Mouse (Mus musculus) left cerebral cortex, adult 2 months (tissue): ENCODE measurements around the gene B4galt5. TPM values are rescaled to one million over a fixed set of nuclear protein-coding genes. Genes with fewer than 3 reads are reported as not detected.
A peak's percentile ranks its signal among the peaks of the same experiment; 100 is the strongest.

Experiments
- DNase-seq, 2 experiments: peaks; one replicate each; pipeline ENCODE4 v3.0.0; 2021 to 2022; ENCODE audit warnings: low spot score in 2 of 2, mixed read lengths in 1 of 2; ENCODE audit errors: extremely low spot score in 1 of 2
- H3K27ac ChIP-seq: fragments of 200-600 bp; 2 replicates; pipeline ENCODE4 v1.8.1; 2022
- H3K4me3 ChIP-seq: fragments of 200-600 bp; 2 replicates; pipeline ENCODE4 v1.8.1; 2022
- CTCF ChIP-seq: fragments of 200-600 bp; IDR thresholded peaks from 2 replicates; pipeline ENCODE4 v1.8.1; 2022; ENCODE audit warnings: antibody characterized with exemption, mild to moderate bottlenecking, moderate library complexity
- intact Hi-C: fragments of 180-260 bp; cut with DNase I; formaldehyde crosslinking; loops from one replicate; pipeline ENCODE4 v1.15.1; 2025
- total RNA-seq, 2 experiments: library from RNA; stranded (reverse); gene quantifications; 2 replicates each; pipeline ENCODE4 v1.2.3; 2021

Gene B4galt5
- total RNA-seq, 2 experiments from 2014 or later, result 49.7 to 50.2 TPM

GRCm38 (mm10) chr2:167306273-167306594, 42.7 kb downstream of the B4galt5 start:
- TF ChIP-seq CTCF, result no peak
- no peak for DNase-seq
- intact Hi-C loops, result no loop called here
- Histone ChIP-seq H3K4me3 (no peak overlapping the region), H3K27ac (no peak overlapping the region)

GRCm38 (mm10) chr2:167305382-167306272, 43.4 kb downstream of the B4galt5 start:
- no peak for TF ChIP-seq CTCF
- Histone ChIP-seq H3K27ac (no peak overlapping the region), H3K4me3 (no peak overlapping the region)
- intact Hi-C loops, result no loop called here
- DNase-seq, result peak; percentile 6 to 17

- Histone ChIP-seq H3K27ac (no peak overlapping the region), H3K4me3 (no peak overlapping the region)
- intact Hi-C loops, result no loop called here
- no peak for TF ChIP-seq CTCF
- DNase-seq, result peak; percentile 6 to 8
Measured at GRCm38 (mm10) chr2:167304651-167305381, 44.2 kb downstream of the B4galt5 start.

GRCm38 (mm10) chr2:167303806-167304205, 45.2 kb downstream of the B4galt5 start:
- intact Hi-C loops, result no loop called here
- no peak for TF ChIP-seq CTCF
- no peak overlapping the region for H3K27ac ChIP-seq
- no peak overlapping the region for H3K4me3 ChIP-seq
- peak in 1 of 2 experiments; percentile 3 for DNase-seq

- TF ChIP-seq CTCF, result no peak
- intact Hi-C loops, result no loop called here
- no peak overlapping the region for H3K4me3 ChIP-seq
- peak; percentile 4 to 6 for DNase-seq
- H3K27ac ChIP-seq, result no peak overlapping the region
Measured at GRCm38 (mm10) chr2:167303196-167303595, 45.8 kb downstream of the B4galt5 start.

GRCm38 (mm10) chr2:167302641-167303040, 46.3 kb downstream of the B4galt5 start:
- no peak overlapping the region for H3K27ac ChIP-seq
- intact Hi-C loops, result no loop called here
- no peak for TF ChIP-seq CTCF
- H3K4me3 ChIP-seq, result no peak overlapping the region
- peak in 1 of 2 experiments; percentile 4 for DNase-seq

- TF ChIP-seq CTCF, result no peak
- intact Hi-C loops, result no loop called here
- DNase-seq, result peak in 1 of 2 experiments; percentile 7
- no peak overlapping the region for H3K4me3 ChIP-seq
- no peak overlapping the region for H3K27ac ChIP-seq
Measured at GRCm38 (mm10) chr2:167302031-167302430, 47.0 kb downstream of the B4galt5 start.

- no peak overlapping the region for H3K4me3 ChIP-seq
- intact Hi-C loops, result no loop called here
- DNase-seq, result no peak
- TF ChIP-seq CTCF, result no peak
- H3K27ac ChIP-seq, result no peak overlapping the region
Measured at GRCm38 (mm10) chr2:167301601-167302000, 47.4 kb downstream of the B4galt5 start.

GRCm38 (mm10) chr2:167300943-167301497, 48.0 kb downstream of the B4galt5 start:
- DNase-seq, result peak; percentile 7
- intact Hi-C loops, result no loop called here
- no peak overlapping the region for H3K4me3 ChIP-seq
- TF ChIP-seq CTCF, result no peak
- H3K27ac ChIP-seq, result no peak overlapping the region

- H3K4me3 ChIP-seq, result no peak overlapping the region
- no peak for TF ChIP-seq CTCF
- H3K27ac ChIP-seq, result peak overlapping the region; percentile 86
- peak; percentile 10 to 35 for DNase-seq
- intact Hi-C loops, result loop anchor here (2.0 kb wide), 1 partner anchor 49 kb away; the partner anchor contains the start of gene B4galt5
Measured at GRCm38 (mm10) chr2:167299861-167300667, 48.9 kb downstream of the B4galt5 start.
